Mouse (Mus musculus) heart, embryonic 10.5 days (tissue): ENCODE results near the gene Bach1. TPM values are rescaled to one million over a fixed set of nuclear protein-coding genes. Genes with fewer than 3 reads are reported as not detected.
"Not testable (repeated sequence)": the region's sequence is repeated elsewhere in the genome, so short reads cannot be mapped to it uniquely, and the experiment has no call there.

ENCODE experiments used
- DNase-seq: peaks from one replicate; pipeline ENCODE4 v3.0.0-alpha.2; 2017; ENCODE audit warnings: low spot score
- H3K27ac ChIP-seq: fragments of 300-500 bp; sonication (generic); 2 replicates; pipeline ENCODE4 v1.5.1; 2016; ENCODE audit warnings: mild to moderate bottlenecking
- H3K27me3 ChIP-seq: fragments of 300-500 bp; sonication (generic); 2 replicates; pipeline ENCODE4 v1.6.1; 2016; ENCODE audit warnings: mild to moderate bottlenecking; ENCODE audit not compliant: poor library complexity, insufficient read depth, severe bottlenecking
- H3K36me3 ChIP-seq: fragments of 300-500 bp; sonication (generic); 2 replicates; pipeline ENCODE4 v1.6.1; 2016; ENCODE audit warnings: mild to moderate bottlenecking, moderate library complexity
- H3K4me1 ChIP-seq: fragments of 300-500 bp; sonication (generic); 2 replicates; pipeline ENCODE4 v1.6.1; 2016; ENCODE audit warnings: mild to moderate bottlenecking
- H3K4me3 ChIP-seq: fragments of 300-500 bp; sonication (generic); 2 replicates; pipeline ENCODE4 v1.5.1; 2016; ENCODE audit warnings: mild to moderate bottlenecking, moderate library complexity
- H3K9me3 ChIP-seq: fragments of 300-500 bp; sonication (generic); 2 replicates; pipeline ENCODE4 v1.6.1; 2016; ENCODE audit warnings: mild to moderate bottlenecking, moderate library complexity
- WGBS: fragments of 180-500 bp; shearing (Covaris S2); methylation state at CpG from one replicate; pipeline ENCODE4 v1.1.7; 2016; 5-methylcytosine and 5-hydroxymethylcytosine counted together
- polyA plus RNA-seq: library from polyadenylated mRNA; unstranded; fragments of >200 nt; fragmentation: Nextera tagmentation; extraction: Ambion mirVana; gene quantifications from 2 replicates; pipeline ENCODE4 v1.2.1, GENCODE M21; 2016

The Bach1 gene
- polyA plus RNA-seq, 1 experiment from 2014 or later = 9.4 TPM

GRCm38 (mm10) chr16:87687346-87687745 lies 11.4 kb upstream of the Bach1 start:
- peak; percentile 41 for DNase-seq
- H3K4me1 ChIP-seq = no peaks in the 10 kb centered on the region
- no peaks in the 10 kb centered on the region for H3K36me3 ChIP-seq
- 67% methylated on average over 3 of the region's 3 CpGs for WGBS
- H3K9me3 ChIP-seq = no peaks in the 10 kb centered on the region
- no peak overlapping the region for H3K4me3 ChIP-seq
- H3K27me3 ChIP-seq = no peaks in the 10 kb centered on the region
- no peak overlapping the region for H3K27ac ChIP-seq

GRCm38 (mm10) chr16:87688328-87688727 lies 10.4 kb upstream of the Bach1 start:
- H3K36me3 ChIP-seq, H3K4me1 ChIP-seq, H3K9me3 ChIP-seq, H3K4me3 ChIP-seq, H3K27me3 ChIP-seq, H3K27ac ChIP-seq: not testable (repeated sequence)
- peak; percentile 53 for DNase-seq
- WGBS = 97% methylated on average over 3 of the region's 3 CpGs

DNA sequence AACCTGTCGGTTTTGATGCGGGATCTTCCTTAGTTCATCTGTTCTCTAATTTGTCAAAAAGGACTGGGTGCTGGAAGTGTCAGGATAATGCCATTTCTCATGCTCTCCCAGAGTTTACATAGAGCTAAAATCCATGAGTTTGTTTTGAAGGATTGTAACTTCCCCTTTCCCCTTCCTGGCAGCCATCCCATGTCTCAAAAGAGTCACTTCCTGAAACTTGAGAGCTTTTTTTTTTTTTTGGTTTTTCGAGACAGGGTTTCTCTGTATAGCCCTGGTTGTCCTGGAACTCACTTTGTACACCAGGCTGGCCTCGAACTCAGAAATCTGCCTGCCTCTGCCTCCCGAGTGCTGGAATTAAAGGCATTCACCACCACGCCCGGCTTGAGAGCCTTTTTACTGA lies 9.9 kb upstream of the Bach1 start:
- not testable (repeated sequence) for H3K4me1 ChIP-seq, H3K4me3 ChIP-seq, H3K27me3 ChIP-seq, H3K27ac ChIP-seq, H3K9me3 ChIP-seq, H3K36me3 ChIP-seq, DNase-seq
- 81% methylated on average over 7 of the region's 7 CpGs for WGBS

- Histone ChIP-seq H3K4me3 (no peak overlapping the region), H3K36me3 (no peaks in the 10 kb centered on the region), H3K4me1 (peaks cover 4% of the 10 kb centered on the region; the same call in 1 of the 2 replicates), H3K9me3 (no peaks in the 10 kb centered on the region), H3K27ac (no peak overlapping the region; the same call in 1 of the 2 replicates), H3K27me3 (no peaks in the 10 kb centered on the region)
- 54% methylated on average over 8 of the region's 8 CpGs for WGBS
- DNase-seq = peak; percentile 70
These were observed 9.5 kb upstream of the Bach1 start for GRCm38 (mm10) chr16:87689225-87689624.

GRCm38 (mm10) chr16:87690506-87690905 lies 8.2 kb upstream of the Bach1 start:
- no peak overlapping the region for H3K4me3 ChIP-seq
- no peak for DNase-seq
- no peak overlapping the region for H3K27ac ChIP-seq
- WGBS = 87% methylated on average over 4 of the region's 4 CpGs
- H3K27me3 ChIP-seq = 0 out of 2 replicates have a peak, but pooled peaks cover 6% of the 10 kb centered on the region
- peaks cover 4% of the 10 kb centered on the region; the same call in 1 of the 2 replicates for H3K4me1 ChIP-seq
- H3K9me3 ChIP-seq = no peaks in the 10 kb centered on the region
- no peaks in the 10 kb centered on the region for H3K36me3 ChIP-seq

DNA sequence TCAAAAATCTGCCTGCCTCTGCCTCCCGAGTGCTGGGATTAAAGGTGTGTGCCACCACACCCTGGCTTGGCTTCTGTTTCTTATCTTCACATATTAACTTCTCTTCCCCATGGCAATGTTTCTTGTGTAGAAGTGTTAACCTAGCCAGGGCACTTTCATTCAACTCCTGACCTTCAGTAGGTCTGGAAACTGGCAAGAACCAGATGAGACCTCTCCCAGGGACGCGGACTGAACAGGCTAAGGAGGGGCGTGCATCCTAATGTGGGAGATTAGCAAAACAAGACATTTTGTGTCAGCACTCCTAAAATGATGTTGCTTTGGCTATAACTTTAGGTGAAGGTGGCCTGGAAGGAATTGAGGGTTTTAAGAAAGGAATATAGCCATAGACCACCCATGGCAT lies 7.6 kb upstream of the Bach1 start:
- Histone ChIP-seq H3K27ac (no peak overlapping the region), H3K9me3 (no peaks in the 10 kb centered on the region), H3K27me3 (peaks cover 10% of the 10 kb centered on the region; the same call in 1 of the 2 replicates), H3K36me3 (no peaks in the 10 kb centered on the region), H3K4me3 (no peak overlapping the region), H3K4me1 (peaks cover 4% of the 10 kb centered on the region; the same call in 1 of the 2 replicates)
- DNase-seq = no peak
- WGBS = 88% methylated on average over 4 of the region's 4 CpGs

DNA sequence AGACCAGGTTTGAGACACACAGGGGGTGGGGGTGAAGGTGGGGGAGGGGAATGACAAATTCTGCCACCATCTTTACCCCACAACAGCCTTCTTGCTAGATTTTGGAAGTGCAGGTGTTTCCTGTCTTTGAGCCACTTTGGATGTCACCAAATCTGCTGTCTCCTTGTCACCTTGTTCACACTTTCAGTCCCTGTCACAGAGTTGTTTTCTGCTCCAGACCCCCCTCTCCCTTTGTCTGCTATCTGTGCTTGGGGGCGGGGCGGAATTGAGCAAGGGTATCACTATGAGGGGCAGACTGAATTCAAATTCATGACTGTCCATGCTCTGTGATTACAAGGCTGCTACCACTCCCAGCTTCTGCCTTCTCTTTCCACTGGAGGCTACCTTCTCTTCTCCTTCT lies 6.2 kb upstream of the Bach1 start:
- Histone ChIP-seq H3K4me1 (peaks cover 8% of the 10 kb centered on the region), H3K27ac (no peak overlapping the region), H3K27me3 (peaks cover 10% of the 10 kb centered on the region; the same call in 1 of the 2 replicates), H3K4me3 (no peak overlapping the region), H3K9me3 (no peaks in the 10 kb centered on the region), H3K36me3 (no peaks in the 10 kb centered on the region)
- peak; percentile 57 for DNase-seq
- 76% methylated on average over 2 of the region's 2 CpGs for WGBS

DNA sequence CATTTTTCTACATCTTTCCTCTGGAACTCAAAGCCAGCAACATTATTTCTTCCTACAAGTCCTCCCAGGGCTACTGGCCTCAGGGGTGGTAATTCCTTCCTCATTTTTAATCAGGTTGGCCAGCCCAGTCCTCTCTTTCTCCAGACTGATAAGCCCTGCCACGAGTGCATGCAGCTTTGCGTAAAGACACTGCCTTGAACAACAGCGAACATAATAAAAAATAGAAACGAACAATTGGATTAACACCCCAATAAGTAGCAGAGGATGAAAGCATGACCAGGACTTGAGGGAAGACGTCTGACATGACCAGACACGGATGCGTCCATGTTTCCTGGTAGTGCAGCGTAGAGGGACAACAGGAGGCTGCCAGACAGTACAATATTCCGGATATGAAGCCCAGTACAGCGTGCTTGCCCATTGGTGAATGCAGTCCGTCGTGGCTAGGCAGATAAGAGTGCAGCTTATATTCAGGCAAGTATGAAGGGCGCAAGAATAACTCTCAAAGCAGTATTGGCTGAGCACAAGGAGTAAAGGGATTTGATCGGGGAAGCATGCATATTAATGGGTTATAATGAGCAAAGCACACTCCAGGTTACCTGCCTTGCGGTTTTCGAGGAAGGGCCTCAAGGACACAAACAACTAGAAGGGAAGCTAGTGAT lies 909 bp upstream of the Bach1 start:
- Histone ChIP-seq H3K9me3 (no peaks in the 10 kb centered on the region), H3K4me1 (peaks cover 37% of the 10 kb centered on the region), H3K27ac (peak overlapping the region; percentile 99), H3K4me3 (peak overlapping the region; percentile 94), H3K27me3 (peaks cover 10% of the 10 kb centered on the region; the same call in 1 of the 2 replicates), H3K36me3 (no peaks in the 10 kb centered on the region)
- DNase-seq = no peak
- 25% methylated on average over 16 of the region's 16 CpGs for WGBS

- Histone ChIP-seq H3K36me3 (no peaks in the 10 kb centered on the region), H3K9me3 (no peaks in the 10 kb centered on the region), H3K27ac (peak overlapping the region; percentile 99), H3K4me1 (peaks cover 50% of the 10 kb centered on the region), H3K27me3 (peaks cover 10% of the 10 kb centered on the region; the same call in 1 of the 2 replicates), H3K4me3 (peak overlapping the region; percentile 94)
- DNase-seq = no peak
- under 1% methylated on average over 20 of the region's 20 CpGs for WGBS
These were observed 554 bp downstream of the Bach1 start for GRCm38 (mm10) chr16:87699306-87699692.

- DNase-seq = peak; percentile 91
- H3K36me3 ChIP-seq = no peaks in the 10 kb centered on the region
- H3K4me1 ChIP-seq = peaks cover 56% of the 10 kb centered on the region
- 1% methylated on average over 20 of the region's 20 CpGs for WGBS
- H3K27me3 ChIP-seq = peaks cover 10% of the 10 kb centered on the region; the same call in 1 of the 2 replicates
- peak overlapping the region; percentile 94 for H3K4me3 ChIP-seq
- no peaks in the 10 kb centered on the region for H3K9me3 ChIP-seq
- H3K27ac ChIP-seq = peak overlapping the region; percentile 99
These were observed 1.1 kb downstream of the Bach1 start for GRCm38 (mm10) chr16:87699693-87700394.

DNA sequence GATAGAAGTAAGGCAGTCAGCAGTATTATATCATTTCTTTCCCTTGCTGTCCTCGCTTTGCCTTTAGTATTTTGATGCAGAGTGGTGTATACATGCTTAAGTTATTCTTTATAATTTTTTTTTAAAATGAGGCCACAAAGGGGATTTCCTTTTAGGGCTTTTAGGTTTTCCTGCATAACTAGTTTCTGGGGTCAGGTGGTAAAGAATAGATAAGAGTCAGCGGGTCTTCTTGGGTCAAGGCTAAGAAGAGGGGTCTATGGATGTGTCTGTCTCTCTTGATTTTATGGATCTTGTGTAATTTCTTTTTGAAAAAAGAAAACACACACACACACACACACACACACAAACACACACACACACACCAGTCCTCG lies 1.6 kb downstream of the Bach1 start:
- no peak for DNase-seq
- H3K27ac ChIP-seq = peak overlapping the region; percentile 99; the same call in 1 of the 2 replicates

DNA sequence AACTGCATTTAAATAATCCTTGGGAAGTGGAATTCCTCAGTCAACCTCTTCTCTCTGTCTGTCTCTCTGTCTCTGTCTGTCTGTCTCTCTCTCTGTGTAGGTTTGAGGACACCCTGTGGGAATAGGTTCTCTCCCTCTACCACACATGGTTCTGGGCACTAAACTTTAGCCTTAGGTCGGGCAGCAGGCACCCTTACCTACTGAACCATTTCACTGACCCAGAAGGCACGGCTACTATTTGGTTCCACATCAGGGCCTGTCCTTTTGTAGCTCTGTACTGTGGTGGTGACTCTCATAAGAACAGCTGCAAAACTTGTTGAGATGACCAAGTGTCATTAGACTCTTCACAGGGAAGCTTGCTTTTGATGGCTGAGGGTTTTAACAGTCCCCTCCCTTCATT lies 3.1 kb downstream of the Bach1 start:
- H3K27me3 ChIP-seq = no peaks in the 10 kb centered on the region
- no peaks in the 10 kb centered on the region for H3K9me3 ChIP-seq
- H3K27ac ChIP-seq = no peak overlapping the region
- DNase-seq = no peak
- H3K4me3 ChIP-seq = no peak overlapping the region
- peaks cover 74% of the 10 kb centered on the region for H3K4me1 ChIP-seq
- WGBS = 71% methylated on average over 2 of the region's 2 CpGs
- H3K36me3 ChIP-seq = no peaks in the 10 kb centered on the region

More for the DNA sequence above, 1.6 kb downstream of the Bach1 start:
- no peaks in the 10 kb centered on the region for H3K36me3 ChIP-seq
- H3K27me3 ChIP-seq = peaks cover 5% of the 10 kb centered on the region; the same call in 1 of the 2 replicates
- peaks cover 59% of the 10 kb centered on the region for H3K4me1 ChIP-seq
- peak overlapping the region; percentile 94 for H3K4me3 ChIP-seq
- WGBS = 28% methylated on average over 3 of the region's 3 CpGs
- H3K9me3 ChIP-seq = no peaks in the 10 kb centered on the region

GRCm38 (mm10) chr16:87702881-87703280 lies 4.1 kb downstream of the Bach1 start:
- H3K27ac ChIP-seq = no peak overlapping the region
- 90% methylated on average over 5 of the region's 5 CpGs for WGBS
- no peaks in the 10 kb centered on the region for H3K36me3 ChIP-seq
- no peaks in the 10 kb centered on the region for H3K9me3 ChIP-seq
- no peak overlapping the region for H3K4me3 ChIP-seq
- peaks cover 75% of the 10 kb centered on the region for H3K4me1 ChIP-seq
- H3K27me3 ChIP-seq = no peaks in the 10 kb centered on the region
- DNase-seq = no peak
